Mouse (Mus musculus) ES-Bruce4 (cell line): ENCODE measurements around the gene Pycr2. TPM values are rescaled to one million over a fixed set of nuclear protein-coding genes. Genes with fewer than 3 reads are reported as not detected.
A peak's percentile ranks its signal among the peaks of the same experiment; 100 is the strongest.

Source experiments
- H3K27ac ChIP-seq: 2 replicates; pipeline ENCODE4 v1.5.1; 2012; ENCODE audit warnings: low read length, inconsistent platforms; ENCODE audit not compliant: insufficient read depth
- H3K27me3 ChIP-seq: 2 replicates; pipeline ENCODE4 v1.6.1; 2012; ENCODE audit warnings: mild to moderate bottlenecking, low read length, inconsistent platforms; ENCODE audit not compliant: control insufficient read depth, poor library complexity, insufficient read depth, severe bottlenecking
- H3K36me3 ChIP-seq: 2 replicates; pipeline ENCODE4 v1.6.1; 2012; ENCODE audit warnings: inconsistent platforms, mild to moderate bottlenecking, low read length, moderate library complexity; ENCODE audit not compliant: control insufficient read depth, poor library complexity, insufficient read depth, severe bottlenecking
- H3K4me1 ChIP-seq: one replicate; pipeline ENCODE4 v1.8.1; 2011; ENCODE audit warnings: low read length; ENCODE audit not compliant: control insufficient read depth, insufficient read depth
- H3K4me3 ChIP-seq: 2 replicates; pipeline ENCODE4 v1.5.1; 2011; ENCODE audit warnings: low read depth, mild to moderate bottlenecking, low read length
- H3K9ac ChIP-seq: 2 replicates; pipeline ENCODE4 v1.6.1; 2012; ENCODE audit warnings: low read depth, mild to moderate bottlenecking, inconsistent platforms; ENCODE audit not compliant: poor library complexity, severe bottlenecking
- H3K9me3 ChIP-seq: replicated peaks from 2 replicates; pipeline ENCODE4 v1.6.1; 2012; ENCODE audit warnings: mild to moderate bottlenecking, low read length, inconsistent platforms; ENCODE audit not compliant: control insufficient read depth, poor library complexity, insufficient read depth, severe bottlenecking
- CTCF ChIP-seq: IDR thresholded peaks from one replicate; pipeline ENCODE4 v1.8.1; 2011; ENCODE audit warnings: low read depth, low read length
- EP300 ChIP-seq: IDR thresholded peaks from 2 replicates; pipeline ENCODE4 v1.6.1; 2011; ENCODE audit warnings: low read depth, low read length; ENCODE audit not compliant: insufficient read depth
- POLR2A ChIP-seq: IDR thresholded peaks from one replicate; pipeline ENCODE4 v1.8.1; 2011; ENCODE audit warnings: low read length; ENCODE audit not compliant: insufficient read depth
- polyA plus RNA-seq: library from polyadenylated mRNA; stranded (reverse); fragments of >200 nt; gene quantifications from 2 replicates; pipeline ENCODE4 v1.2.4, GENCODE M21; 2011; ENCODE audit warnings: low read depth; ENCODE audit not compliant: missing spikeins, insufficient read depth, insufficient read length

Gene Pycr2
- polyA plus RNA-seq, 1 experiment = 97.4 TPM

GRCm38 (mm10) chr1:180917053-180917452 lies 13.0 kb downstream of the Pycr2 start:
- H3K27me3 ChIP-seq = no peaks in the 10 kb centered on the region
- no peaks in the 10 kb centered on the region for H3K36me3 ChIP-seq
- TF ChIP-seq POLR2A (no peak), EP300 (no peak), CTCF (no peak)
- H3K27ac ChIP-seq = no peak overlapping the region
- no peak overlapping the region for H3K4me3 ChIP-seq
- peaks cover 1% of the 10 kb centered on the region for H3K4me1 ChIP-seq
- no peak overlapping the region for H3K9ac ChIP-seq
- H3K9me3 ChIP-seq = no peaks in the 10 kb centered on the region

DNA sequence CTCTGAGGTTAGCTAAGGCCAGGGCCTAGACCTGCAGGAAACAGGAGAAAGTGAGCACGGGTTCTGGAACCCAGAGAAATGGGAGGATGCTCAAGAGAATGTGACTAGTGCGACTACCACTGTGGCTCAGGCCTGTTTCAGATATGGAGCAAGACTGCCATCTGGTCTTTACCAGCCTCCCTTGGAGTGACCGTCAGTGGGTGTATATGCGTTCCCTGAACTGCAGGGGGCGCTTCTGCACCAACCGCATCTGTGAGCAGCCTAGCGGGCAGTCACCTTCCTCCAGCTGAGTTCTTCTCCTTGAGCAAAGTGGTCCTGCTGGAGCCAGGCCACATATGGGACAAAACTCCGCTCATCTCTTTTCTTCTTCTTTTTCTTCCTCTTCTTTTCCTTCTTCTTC lies 15.6 kb downstream of the Pycr2 start:
- peaks cover 10% of the 10 kb centered on the region for H3K4me1 ChIP-seq
- H3K27me3 ChIP-seq = no peaks in the 10 kb centered on the region
- no peak overlapping the region for H3K27ac ChIP-seq
- H3K9me3 ChIP-seq = no peaks in the 10 kb centered on the region
- no peak overlapping the region for H3K4me3 ChIP-seq
- no peaks in the 10 kb centered on the region for H3K36me3 ChIP-seq
- TF ChIP-seq EP300 (peak; percentile 64), POLR2A (no peak), CTCF (peak; percentile 99)
- no peak overlapping the region for H3K9ac ChIP-seq

DNA sequence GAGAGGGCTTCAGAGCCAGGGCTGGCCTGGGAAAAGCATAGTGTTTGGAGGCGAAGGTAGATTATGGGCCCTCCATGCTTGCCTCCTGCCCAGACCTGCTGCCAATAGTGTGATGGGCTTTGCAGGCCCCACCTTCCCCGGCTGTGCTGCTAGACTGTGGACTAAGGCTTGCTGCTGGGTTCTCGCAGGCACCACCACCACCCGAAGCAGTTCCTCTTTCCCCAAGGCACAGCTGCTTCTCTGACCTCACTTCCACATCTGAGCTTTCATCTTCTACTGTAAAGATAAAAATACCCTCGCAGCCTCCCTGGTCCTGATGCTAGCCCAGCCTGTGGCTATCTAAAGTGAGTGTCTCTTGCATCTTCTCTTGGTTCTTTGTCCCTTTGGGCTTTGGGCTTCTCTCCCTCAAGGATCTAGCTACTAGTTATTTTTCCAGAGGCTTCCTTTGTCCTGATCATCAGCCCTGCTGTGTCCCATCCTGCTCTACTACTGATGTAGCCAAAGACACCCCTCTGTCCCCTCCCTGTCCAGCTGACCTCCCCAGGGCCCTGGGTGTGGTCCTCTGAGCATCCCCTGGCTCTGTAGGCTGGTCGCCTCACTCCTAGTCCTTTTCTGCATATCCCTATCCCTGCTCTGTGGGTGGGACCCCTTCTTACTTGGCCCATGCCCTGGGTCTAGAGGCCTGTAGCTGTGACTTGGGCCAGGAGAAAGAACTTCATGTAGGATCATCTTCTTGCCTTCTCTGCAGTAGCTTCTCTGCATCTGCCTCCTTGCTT lies 18.4 kb downstream of the Pycr2 start:
- H3K27ac ChIP-seq = no peak overlapping the region
- H3K9me3 ChIP-seq = no peaks in the 10 kb centered on the region
- H3K36me3 ChIP-seq = no peaks in the 10 kb centered on the region
- TF ChIP-seq CTCF = no peak
- peak; percentile 68 for TF ChIP-seq EP300
- no peak for TF ChIP-seq POLR2A
- no peak overlapping the region for H3K4me3 ChIP-seq
- H3K9ac ChIP-seq = no peak overlapping the region
- H3K4me1 ChIP-seq = peaks cover 19% of the 10 kb centered on the region
- H3K27me3 ChIP-seq = no peaks in the 10 kb centered on the region

- Histone ChIP-seq H3K27me3 (no peaks in the 10 kb centered on the region), H3K27ac (peak overlapping the region; percentile 77), H3K4me3 (no peak overlapping the region), H3K36me3 (no peaks in the 10 kb centered on the region), H3K9ac (no peak overlapping the region), H3K9me3 (no peaks in the 10 kb centered on the region), H3K4me1 (peaks cover 19% of the 10 kb centered on the region)
- no peak for TF ChIP-seq POLR2A
- TF ChIP-seq CTCF = no peak
- peak; percentile 100 for TF ChIP-seq EP300
Observed at GRCm38 (mm10) chr1:180924737-180925136, 20.6 kb downstream of the Pycr2 start.

DNA sequence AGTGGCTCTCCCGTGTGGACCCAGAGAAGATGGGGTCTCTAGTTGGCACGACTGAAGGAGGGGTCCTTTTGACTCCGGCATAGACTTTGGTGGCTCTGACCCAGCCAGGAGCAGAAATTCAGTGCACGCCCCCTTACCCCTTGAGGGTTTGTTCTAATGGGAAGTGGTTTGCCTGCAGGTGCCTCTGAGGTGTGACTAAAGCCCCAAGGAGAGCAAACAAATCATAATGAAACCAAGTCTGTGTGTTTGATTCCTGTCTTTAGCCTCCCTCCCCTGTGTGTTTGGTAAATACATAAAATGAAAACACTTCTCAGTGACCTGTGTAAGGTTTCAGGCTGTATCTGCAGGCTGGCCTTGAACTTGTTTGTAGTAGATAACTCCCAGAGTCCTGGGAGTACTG lies 22.2 kb downstream of the Pycr2 start:
- Histone ChIP-seq H3K27ac (no peak overlapping the region), H3K4me3 (no peak overlapping the region), H3K9ac (no peak overlapping the region; the same call in 1 of the 2 replicates), H3K4me1 (peaks cover 19% of the 10 kb centered on the region), H3K36me3 (no peaks in the 10 kb centered on the region), H3K27me3 (no peaks in the 10 kb centered on the region), H3K9me3 (no peaks in the 10 kb centered on the region)
- TF ChIP-seq CTCF = no peak
- no peak for TF ChIP-seq EP300
- TF ChIP-seq POLR2A = no peak

- no peak overlapping the region for H3K4me3 ChIP-seq
- H3K4me1 ChIP-seq = peaks cover 13% of the 10 kb centered on the region
- TF ChIP-seq POLR2A (no peak), EP300 (no peak), CTCF (no peak)
- no peak overlapping the region for H3K9ac ChIP-seq
- H3K27ac ChIP-seq = no peak overlapping the region
- no peaks in the 10 kb centered on the region for H3K27me3 ChIP-seq
- H3K9me3 ChIP-seq = no peaks in the 10 kb centered on the region
- H3K36me3 ChIP-seq = no peaks in the 10 kb centered on the region
Observed at GRCm38 (mm10) chr1:180929599-180929998, 25.5 kb downstream of the Pycr2 start.
